Mouse (Mus musculus) gastrocnemius, postnatal 14 days (tissue): ENCODE measurements around the gene Ppp5c. TPM values are rescaled to one million over a fixed set of nuclear protein-coding genes. Genes with fewer than 3 reads are reported as not detected.

Experiments
- DNase-seq: peaks from one replicate; pipeline ENCODE4 v3.0.0; 2021; ENCODE audit warnings: mixed read lengths
- intact Hi-C: fragments of 180-260 bp; cut with DNase I; formaldehyde crosslinking; loops from one replicate; pipeline ENCODE4 v1.15.1; 2025; ENCODE audit warnings: low total_unique reads
- total RNA-seq, 2 experiments: library from RNA; stranded (reverse); gene quantifications; 2 replicates each; pipeline ENCODE4 v1.2.3; 2021

Ppp5c gene
- total RNA-seq, 2 experiments from 2014 or later: 56.3 to 67.8 TPM

- intact Hi-C loops: no loop called here
- no peak for DNase-seq
These were observed 3.6 kb downstream of the Ppp5c start for GRCm38 (mm10) chr7:17024141-17024540.

GRCm38 (mm10) chr7:17023701-17024100, 4.0 kb downstream of the Ppp5c start:
- no peak for DNase-seq

GRCm38 (mm10) chr7:17022176-17022575, 5.5 kb downstream of the Ppp5c start:
- intact Hi-C loops: no loop called here
- no peak for DNase-seq

More at GRCm38 (mm10) chr7:17023701-17024100, 4.0 kb downstream of the Ppp5c start:
- intact Hi-C loops: no loop called here

GRCm38 (mm10) chr7:17019426-17020166, 8.1 kb downstream of the Ppp5c start:
- no peak for DNase-seq
- intact Hi-C loops: no loop called here

- DNase-seq: no peak
- intact Hi-C loops: no loop called here
These were observed 9.8 kb downstream of the Ppp5c start for GRCm38 (mm10) chr7:17017921-17018320.

- intact Hi-C loops: no loop called here
These were observed 10.7 kb downstream of the Ppp5c start for GRCm38 (mm10) chr7:17017036-17017435.

GRCm38 (mm10) chr7:17015381-17015780, 12.3 kb downstream of the Ppp5c start:
- intact Hi-C loops: no loop called here
- no peak for DNase-seq

More at GRCm38 (mm10) chr7:17017036-17017435, 10.7 kb downstream of the Ppp5c start:
- DNase-seq: peak; percentile 95

- no peak for DNase-seq
- intact Hi-C loops: loop anchor here (5.0 kb wide), 1 partner anchor 35 kb away; no protein-coding TSS in a partner anchor
These were observed 15.7 kb downstream of the Ppp5c start for GRCm38 (mm10) chr7:17011909-17012590.

GRCm38 (mm10) chr7:17010010-17010347, 17.7 kb downstream of the Ppp5c start:
- DNase-seq: no peak
- intact Hi-C loops: loop anchor here (5.0 kb wide), 1 partner anchor 37 kb away; no protein-coding TSS in a partner anchor

GRCm38 (mm10) chr7:17009326-17010009, 18.3 kb downstream of the Ppp5c start:
- no peak for DNase-seq
- intact Hi-C loops: loop anchor here (5.0 kb wide), 2 partner anchors 38 to 58 kb away; no protein-coding TSS in a partner anchor

- no peak for DNase-seq
- intact Hi-C loops: loop anchor here (5.0 kb wide), 1 partner anchor 60 kb away; no protein-coding TSS in a partner anchor
These were observed 20.4 kb downstream of the Ppp5c start for GRCm38 (mm10) chr7:17007300-17007699.

GRCm38 (mm10) chr7:17004716-17005115, 23.0 kb downstream of the Ppp5c start:
- intact Hi-C loops: loop anchor here (5.0 kb wide), 1 partner anchor 63 kb away; no protein-coding TSS in a partner anchor
- DNase-seq: no peak

- intact Hi-C loops: no loop called here
- no peak for DNase-seq
These were observed 24.3 kb downstream of the Ppp5c start for GRCm38 (mm10) chr7:17003230-17003960.

GRCm38 (mm10) chr7:17002375-17003195, 25.1 kb downstream of the Ppp5c start:
- DNase-seq: peak; percentile 82
- intact Hi-C loops: no loop called here

GRCm38 (mm10) chr7:16999650-17000049, 28.1 kb downstream of the Ppp5c start:
- peak; percentile 80 for DNase-seq
- intact Hi-C loops: loop anchor here (2.0 kb wide), 2 partner anchors 49 to 69 kb away; no protein-coding TSS in a partner anchor

GRCm38 (mm10) chr7:16999233-16999632, 28.5 kb downstream of the Ppp5c start:
- DNase-seq: no peak
- intact Hi-C loops: no loop called here

GRCm38 (mm10) chr7:16995345-16995744, 32.4 kb downstream of the Ppp5c start:
- no peak for DNase-seq
- intact Hi-C loops: no loop called here

GRCm38 (mm10) chr7:16994400-16994799, 33.3 kb downstream of the Ppp5c start:
- intact Hi-C loops: no loop called here
- DNase-seq: no peak
